Mouse (Mus musculus): ENCODE data around the gene Gm6882.
"Not testable (repeated sequence)": the region's sequence is repeated elsewhere in the genome, so short reads cannot be mapped to it uniquely, and the experiment has no call there.

The Gm6882 gene

GRCm38 (mm10) chr7:21432645-21433044 is at the start of gene Gm6882:
TSS of gene Gm6882 (minus strand) at chr7:21432745.
- DNase-seq (ENCODE audit: low spot score): not testable (repeated sequence)
